Mouse (Mus musculus): ENCODE measurements around the gene Lim2.
A peak's percentile ranks its signal among the peaks of the same experiment; 100 is the strongest.
"Not testable (repeated sequence)": the region's sequence is repeated elsewhere in the genome, so short reads cannot be mapped to it uniquely, and the experiment has no call there.

Gene Lim2

GRCm38 (mm10) chr7:43427406-43427805, at the start of gene Lim2:
Gene Lim2 (plus strand): TSS chr7:43427670.
- DNase-seq (ENCODE audit: low read depth, low spot score), result no peak

- DNase-seq (ENCODE audit: low read depth, low spot score), result no peak
Observed at GRCm38 (mm10) chr7:43378226-43378625, 49.2 kb upstream of the Lim2 start.

GRCm38 (mm10) chr7:43392349-43393121, 34.9 kb upstream of the Lim2 start:
- DNase-seq (ENCODE audit: low read depth, low spot score), result no peak

DNA sequence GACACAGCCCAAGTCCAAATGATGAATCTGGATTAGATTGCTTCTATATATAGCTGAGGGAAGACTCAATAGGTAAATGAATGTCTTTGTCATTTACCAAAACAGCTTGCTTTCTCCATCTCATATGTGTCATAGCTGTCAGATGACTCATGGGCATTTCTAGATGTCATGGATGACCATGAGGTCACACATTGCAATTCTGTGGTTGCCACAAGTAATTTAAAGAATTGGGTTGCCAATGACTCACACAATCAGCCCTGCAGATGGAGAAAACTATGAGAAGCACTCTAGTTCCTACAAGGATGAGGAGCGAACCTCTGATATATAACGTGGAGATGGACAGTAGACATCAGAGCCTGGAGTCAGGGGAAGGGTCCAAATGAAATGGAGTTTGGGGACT, 28.0 kb upstream of the Lim2 start:
- no peak for DNase-seq (ENCODE audit: low read depth, low spot score)

- DNase-seq (ENCODE audit: low read depth, low spot score), result no peak
Observed at GRCm38 (mm10) chr7:43402718-43403117, 24.8 kb upstream of the Lim2 start.

GRCm38 (mm10) chr7:43407573-43407972, 19.9 kb upstream of the Lim2 start:
- no peak for DNase-seq (ENCODE audit: low read depth, low spot score)

- no peak for DNase-seq (ENCODE audit: low read depth, low spot score)
Observed at GRCm38 (mm10) chr7:43408131-43408553, 19.3 kb upstream of the Lim2 start, which contains the start of gene Siglecg. Gene Siglecg (plus strand): TSS chr7:43408204.

GRCm38 (mm10) chr7:43409084-43409483, 18.4 kb upstream of the Lim2 start:
- DNase-seq (ENCODE audit: low read depth, low spot score), result no peak

DNA sequence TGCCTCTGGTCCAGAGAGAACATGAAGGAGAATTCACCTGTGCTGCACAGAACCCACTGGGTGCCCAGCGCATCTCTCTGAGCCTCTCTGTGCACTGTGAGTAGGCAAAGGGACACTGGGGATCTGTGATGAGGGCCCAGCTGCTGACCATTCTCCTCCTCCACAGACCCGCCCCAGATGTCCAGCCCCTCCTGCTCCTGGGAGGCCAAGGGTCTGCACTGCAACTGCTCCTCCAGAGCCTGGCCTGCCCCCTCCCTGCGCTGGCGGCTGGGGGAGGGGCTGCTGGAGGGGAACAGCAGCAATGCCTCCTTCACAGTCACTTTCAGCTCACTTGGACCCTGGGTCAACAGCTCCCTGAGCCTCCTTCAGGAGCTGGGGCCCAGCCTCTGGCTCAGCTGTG, 15.7 kb upstream of the Lim2 start:
- not testable (repeated sequence) for DNase-seq (ENCODE audit: low read depth, low spot score)

DNA sequence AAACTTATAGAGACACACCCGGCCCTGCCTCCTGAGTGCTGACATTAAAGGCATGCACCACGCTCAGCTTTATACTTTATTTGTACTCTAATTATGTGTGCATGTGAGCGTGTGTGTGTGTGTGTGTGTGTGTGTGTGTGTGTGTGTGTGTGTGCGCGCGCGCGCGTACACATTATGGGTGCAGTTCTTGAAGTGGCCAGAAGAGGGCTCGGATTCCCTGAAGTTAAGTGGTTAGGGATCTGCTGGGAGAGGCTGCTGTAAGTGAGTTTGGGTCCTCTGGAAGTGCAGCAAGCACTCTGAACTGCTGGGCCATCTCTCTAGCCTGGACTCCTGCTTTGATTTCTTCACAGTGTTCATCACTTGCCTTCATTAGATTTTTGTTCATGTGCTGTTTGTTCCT, 10.2 kb upstream of the Lim2 start:
- no peak for DNase-seq (ENCODE audit: low read depth, low spot score)

GRCm38 (mm10) chr7:43422995-43423617, 4.4 kb upstream of the Lim2 start:
- DNase-seq (ENCODE audit: low read depth, low spot score), result peak; percentile 31

GRCm38 (mm10) chr7:43423991-43424625, 3.4 kb upstream of the Lim2 start:
- DNase-seq (ENCODE audit: low read depth, low spot score), result no peak

GRCm38 (mm10) chr7:43429500-43429899, 2.0 kb downstream of the Lim2 start:
- DNase-seq (ENCODE audit: low read depth, low spot score), result no peak

DNA sequence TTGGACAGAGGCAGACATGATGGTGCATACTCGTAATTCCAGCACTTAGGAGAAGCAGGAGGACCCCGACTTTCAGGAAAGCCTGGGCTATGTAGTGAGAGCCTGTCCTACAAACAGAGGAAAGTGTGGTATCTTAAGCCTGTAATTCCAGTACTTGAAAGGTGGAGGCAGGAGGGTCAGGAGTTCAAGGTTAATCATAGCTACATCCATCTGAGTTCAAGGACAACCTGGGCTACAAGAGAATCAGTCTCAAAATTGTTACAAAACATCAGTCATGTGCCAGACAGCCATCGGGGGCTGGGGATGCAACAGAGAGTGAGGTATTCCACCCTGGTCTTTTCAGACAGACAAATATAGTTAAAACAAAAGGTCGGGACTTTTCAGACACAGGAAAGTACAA, 5.4 kb downstream of the Lim2 start:
- DNase-seq (ENCODE audit: low read depth, low spot score), result no peak

DNA sequence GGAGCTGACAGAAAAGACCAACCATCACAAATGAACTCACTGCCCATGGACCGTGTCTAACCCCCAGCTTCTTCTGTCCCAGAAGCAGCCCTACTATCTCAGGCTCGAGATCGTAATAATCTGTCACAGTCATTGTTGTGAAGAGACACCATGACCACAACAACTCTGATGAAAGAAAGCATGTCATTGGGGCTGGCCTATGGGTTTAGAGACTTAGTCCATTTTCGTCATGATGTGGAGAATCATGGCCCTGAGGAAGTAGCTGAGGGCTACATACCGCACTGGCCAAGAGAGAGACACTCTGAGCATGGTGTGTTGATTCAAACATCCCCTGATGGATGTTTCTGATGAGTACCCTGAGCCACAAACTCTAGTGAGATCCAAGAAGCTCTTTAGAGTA, 7.2 kb downstream of the Lim2 start:
- DNase-seq (ENCODE audit: low read depth, low spot score), result no peak

- no peak for DNase-seq (ENCODE audit: low read depth, low spot score)
Observed at GRCm38 (mm10) chr7:43436341-43437255, 9.1 kb downstream of the Lim2 start, which contains the start of gene Nkg7. Gene Nkg7 (plus strand): TSS chr7:43437073.

DNA sequence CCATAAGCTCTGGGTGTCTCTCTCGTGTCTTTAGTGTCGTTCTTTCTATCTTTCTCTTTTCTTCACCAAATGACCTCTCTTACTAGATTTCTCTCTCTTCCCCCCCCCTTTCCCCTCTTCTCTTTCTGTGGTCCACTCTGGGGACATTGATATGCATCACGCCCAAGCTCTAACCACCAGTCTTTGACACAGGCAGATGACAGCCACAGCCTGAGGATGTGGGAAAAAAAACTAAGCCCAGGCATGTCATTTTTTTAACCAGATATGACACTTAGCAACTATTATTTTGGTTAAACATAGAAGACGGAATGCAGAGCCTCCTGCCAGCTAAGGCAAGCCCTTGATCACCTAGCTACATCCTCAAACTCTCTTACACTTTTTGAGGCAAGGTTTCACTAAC, 11.1 kb downstream of the Lim2 start:
- DNase-seq (ENCODE audit: low read depth, low spot score), result no peak

- DNase-seq (ENCODE audit: low read depth, low spot score), result no peak
Observed at GRCm38 (mm10) chr7:43440482-43440881, 13.0 kb downstream of the Lim2 start, which contains the start of gene Cldnd2. Gene Cldnd2 (plus strand): TSS chr7:43440782.

DNA sequence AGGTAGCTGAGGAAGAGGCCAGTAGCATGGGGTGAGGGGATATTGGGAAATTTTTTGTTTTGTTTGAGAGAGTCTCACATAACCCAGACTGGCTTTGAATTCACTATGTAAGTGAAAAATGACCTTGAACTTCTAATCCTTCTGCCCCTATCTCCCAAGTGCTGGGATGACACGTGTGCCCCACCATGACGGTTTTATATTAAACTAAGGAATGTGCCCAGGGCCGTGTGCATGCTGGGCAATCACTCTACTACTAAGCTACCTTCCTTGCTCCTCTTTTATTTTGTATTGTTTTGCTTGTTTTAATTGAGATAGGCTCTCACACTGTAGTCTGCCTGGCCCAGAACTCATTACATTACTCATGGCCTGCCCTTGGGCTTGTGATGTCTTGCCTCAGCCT, 13.6 kb downstream of the Lim2 start:
- no peak for DNase-seq (ENCODE audit: low read depth, low spot score)

DNA sequence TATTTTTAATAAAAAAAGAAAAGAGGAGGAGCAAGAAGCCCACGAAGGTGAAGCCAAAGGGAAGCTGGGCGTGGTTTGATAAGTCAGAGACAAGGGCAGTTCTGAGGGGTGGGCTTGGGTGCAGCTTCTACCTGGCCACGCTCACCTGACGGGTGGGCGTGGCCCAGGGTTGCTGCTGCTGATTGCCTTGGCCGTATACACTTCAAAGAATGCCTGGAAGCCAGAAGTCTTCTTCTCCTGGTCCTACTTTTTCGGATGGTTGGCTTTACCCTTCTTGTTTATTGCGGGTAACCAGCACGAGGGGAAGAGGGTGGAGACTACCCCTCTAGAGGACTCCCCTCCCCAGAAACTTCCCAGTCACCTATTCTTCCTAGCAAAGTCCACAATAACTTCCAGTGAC, 15.2 kb downstream of the Lim2 start:
- DNase-seq (ENCODE audit: low read depth, low spot score), result no peak

DNA sequence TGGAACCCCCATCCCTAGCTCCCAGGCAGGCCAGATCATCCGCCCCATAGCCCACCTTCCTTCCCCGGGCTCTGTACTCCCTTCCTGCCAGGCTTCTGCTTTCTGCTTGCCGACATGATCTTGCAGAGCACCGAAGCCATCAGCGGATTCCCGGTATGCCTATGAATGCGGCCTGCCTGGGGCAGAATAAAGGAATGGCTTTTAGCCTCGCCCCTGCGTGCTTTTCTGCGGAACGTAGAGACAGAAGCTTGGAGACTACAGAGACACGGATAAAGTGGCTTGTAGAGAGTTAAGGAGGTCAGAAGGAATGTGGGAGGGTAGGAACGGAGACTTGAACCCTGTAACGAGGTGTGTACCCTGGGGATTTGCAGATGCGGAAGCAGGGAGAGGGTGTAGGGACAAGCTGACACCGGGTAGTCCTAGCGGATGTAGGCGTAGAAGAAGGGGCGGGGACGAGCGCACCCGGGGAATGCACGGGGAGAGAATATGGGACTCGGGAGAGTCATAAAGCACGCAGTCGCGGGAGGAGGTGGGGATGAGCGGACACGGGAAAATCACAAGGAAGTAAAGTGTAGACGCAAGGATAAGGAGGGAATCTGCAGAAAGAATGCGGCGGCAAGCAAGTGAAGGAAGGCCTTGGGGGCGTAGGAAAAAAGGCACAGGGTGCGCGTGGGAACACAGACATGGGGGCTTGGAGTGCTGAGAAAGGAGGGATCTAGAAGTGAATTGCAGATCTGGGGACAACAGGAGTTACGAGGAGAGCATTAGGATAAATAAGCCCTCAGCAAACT, 15.9 kb downstream of the Lim2 start:
- peak; percentile 71 for DNase-seq (ENCODE audit: low read depth, low spot score)
